Mouse (Mus musculus) lung, postnatal 0 days (tissue): Measurements from ENCODE around the gene Hs1bp3.

ENCODE experiments used
- CTCF ChIP-seq: IDR thresholded peaks from 2 replicates; pipeline ENCODE4 v1.5.1; 2016; ENCODE audit warnings: antibody characterized with exemption, mild to moderate bottlenecking
- EP300 ChIP-seq: IDR thresholded peaks from 2 replicates; pipeline ENCODE4 v1.6.1; 2016; ENCODE audit warnings: antibody characterized with exemption, mild to moderate bottlenecking, control low read depth

DNA sequence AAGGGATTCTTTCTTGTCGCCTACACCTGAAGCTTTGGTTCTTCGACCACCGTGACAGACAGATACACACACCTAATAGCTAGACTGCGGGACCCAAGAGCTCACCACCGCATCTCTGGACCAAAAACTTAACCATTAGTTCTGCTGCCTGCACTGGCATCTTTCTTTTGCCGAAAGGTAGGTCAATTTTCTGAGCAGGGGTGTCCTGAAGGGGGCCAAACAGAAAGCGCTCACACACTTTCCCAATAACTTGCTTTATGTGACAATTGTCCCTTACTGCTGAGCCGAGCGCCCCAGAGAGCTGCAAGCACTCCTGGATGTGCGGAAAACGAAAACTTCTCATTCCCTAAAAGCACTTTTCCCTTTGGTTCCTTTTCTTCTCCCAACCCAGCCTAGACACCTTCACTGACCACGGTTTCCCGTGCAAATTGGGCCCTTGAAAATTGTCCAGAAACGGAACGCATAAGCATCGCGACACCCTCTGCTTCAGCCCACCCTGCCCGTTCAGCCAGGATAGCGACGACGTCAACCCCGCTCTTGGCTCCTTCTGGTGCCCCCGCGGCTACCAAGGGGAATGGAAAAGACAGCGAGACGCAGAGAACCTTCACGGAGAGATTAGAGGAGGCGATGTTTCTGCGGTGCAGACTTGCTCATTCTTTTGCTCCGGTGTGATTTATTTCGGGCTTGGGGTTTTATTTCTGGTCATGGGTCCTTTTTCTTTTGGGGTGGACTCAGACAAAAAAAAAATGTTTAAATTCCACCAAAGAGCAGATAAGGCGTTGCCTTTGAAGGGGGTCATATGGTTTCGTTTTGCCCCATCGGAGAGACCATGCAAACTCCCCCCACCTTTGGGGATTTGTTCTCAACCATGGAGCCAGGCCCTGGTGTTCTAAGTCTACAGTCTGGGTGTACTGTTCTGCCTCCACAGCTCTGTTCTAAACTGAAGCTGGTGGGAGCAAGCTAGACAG, 13.8 kb upstream of the Hs1bp3 start:
- TF ChIP-seq CTCF (no peak), EP300 (no peak)
